Mouse (Mus musculus) C2C12 (cell line): ENCODE measurements around the gene Gpr25.

Experiments
- CEBPB ChIP-seq: IDR thresholded peaks from one replicate; pipeline ENCODE4 v1.6.1; 2011; ENCODE audit warnings: low read depth, mild to moderate bottlenecking, control low read depth, moderate library complexity
- CTCF ChIP-seq: IDR thresholded peaks from one replicate; pipeline ENCODE4 v1.5.1; 2011; ENCODE audit not compliant: control insufficient read depth, insufficient read depth, insufficient read length
- FOSL1 ChIP-seq: IDR thresholded peaks from one replicate; pipeline ENCODE4 v1.8.0; 2011; ENCODE audit warnings: mild to moderate bottlenecking, low read length; ENCODE audit not compliant: poor library complexity, insufficient read depth, severe bottlenecking
- MAX ChIP-seq: IDR thresholded peaks from one replicate; pipeline ENCODE4 v1.6.1; 2011; ENCODE audit warnings: mild to moderate bottlenecking, control low read depth
- MYOD1 ChIP-seq: IDR thresholded peaks from one replicate; pipeline ENCODE4 v1.6.1; 2011; ENCODE audit warnings: low read depth; ENCODE audit not compliant: control insufficient read depth, insufficient read length
- MYOG ChIP-seq: IDR thresholded peaks from one replicate; pipeline ENCODE4 v1.6.1; 2011; ENCODE audit not compliant: control insufficient read depth, insufficient read length; ENCODE audit errors: extremely low read depth
- USF1 ChIP-seq: IDR thresholded peaks from one replicate; pipeline ENCODE4 v1.6.1; 2011; ENCODE audit warnings: low read depth, mild to moderate bottlenecking, control low read depth, moderate library complexity

- TF ChIP-seq CEBPB (no peak), CTCF (no peak), MYOD1 (no peak), MAX (no peak), USF1 (no peak), FOSL1 (no peak), MYOG (no peak)
Observed at GRCm38 (mm10) chr1:136247393-136247792, 13.3 kb downstream of the Gpr25 start.
